Mouse (Mus musculus): Measurements from ENCODE around the gene Pex10. TPM values are rescaled to one million over a fixed set of nuclear protein-coding genes. Genes with fewer than 3 reads are reported as not detected.

Pex10 gene
- total RNA-seq (2023): 5.5 and 7.3 TPM in 2 replicates

GRCm38 (mm10) chr4:155066834-155067522 lies at the start of gene Pex10:
Gene Pex10, plus strand, starts transcription at chr4:155067016.

DNA sequence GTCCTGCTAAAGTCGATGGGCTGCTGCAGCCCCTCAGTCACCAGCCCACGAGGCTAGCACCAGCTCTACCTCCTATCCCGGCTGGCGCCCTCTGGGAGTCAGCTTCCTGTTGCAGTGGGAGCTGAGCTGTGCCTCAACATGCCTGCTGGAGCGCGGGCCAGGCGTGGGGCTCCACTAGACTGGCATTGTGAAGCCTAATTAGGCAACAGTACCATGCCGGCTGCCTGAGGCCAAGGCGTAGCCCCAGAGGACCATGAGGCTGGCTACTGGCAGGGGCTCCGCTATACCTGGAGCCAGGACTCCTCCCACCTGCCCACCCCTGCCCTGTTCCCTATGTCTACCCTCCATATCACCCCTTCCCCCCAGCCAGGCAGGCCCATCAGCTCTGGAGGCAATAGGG lies 10.1 kb upstream of the Pex10 start, which contains the start of gene Plch2:
Plch2 (minus strand) TSS at position 61 of the 400 bp plus-strand sequence.

DNA sequence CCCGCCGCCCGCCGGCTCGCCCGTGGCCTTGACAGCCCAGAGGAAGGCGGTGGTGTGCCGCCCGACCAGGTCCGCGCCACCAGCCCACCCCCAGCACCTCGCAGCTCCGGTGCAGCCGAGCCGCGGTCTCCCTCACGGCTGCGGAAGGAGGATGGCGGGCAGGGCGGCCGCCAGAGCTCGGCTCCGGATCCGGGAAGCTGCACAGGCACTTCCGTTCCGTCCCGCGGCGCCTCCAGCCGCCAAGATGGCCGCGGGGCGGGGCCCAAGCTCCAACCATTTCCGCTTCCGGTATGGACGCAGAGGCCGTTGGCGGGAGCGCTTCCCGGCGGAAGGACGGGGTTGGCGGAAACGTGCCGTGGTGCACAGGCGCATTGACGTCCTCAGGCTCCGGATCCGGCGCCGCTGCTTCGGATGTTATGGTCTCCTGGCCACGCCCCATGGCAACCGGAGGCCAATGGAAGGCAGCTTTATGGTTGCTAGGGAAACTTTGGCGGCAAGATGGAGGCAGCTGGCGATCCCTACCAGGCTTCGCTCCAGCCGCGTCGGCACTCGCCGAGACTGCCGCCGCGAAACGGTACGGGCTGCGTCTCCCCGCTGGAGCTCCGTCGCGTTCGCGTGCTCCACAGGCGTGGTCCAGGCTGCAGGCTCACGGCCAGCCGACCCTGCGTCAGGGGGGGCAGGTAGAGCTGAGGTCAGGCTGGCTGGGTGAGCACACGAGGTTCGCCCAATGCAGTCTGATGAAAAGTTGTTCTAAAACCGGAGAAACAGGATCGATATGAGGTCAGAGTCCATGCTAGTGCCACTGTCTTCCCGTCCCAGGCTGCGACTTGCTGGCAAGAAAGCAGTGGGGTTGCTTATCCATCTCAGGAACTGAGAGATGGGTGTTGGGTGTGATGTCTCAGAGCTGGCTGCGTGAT lies 19.6 kb downstream of the Pex10 start, which contains the start of the genes Rer1 and Morn1:
Rer1 (minus strand) TSS at position 275 of the 917 bp plus-strand sequence.
Morn1 (plus strand) TSS at position 470 of the 917 bp plus-strand sequence.

Other genes with a start within 250 kb of the Pex10 start
- gene Ttc34, start 229.6 kb upstream of the Pex10 start, total RNA-seq (2023): not detected in 2 replicates
- not detected in 2 replicates for gene Mmel1, start 197.4 kb upstream of the Pex10 start, total RNA-seq (2023)
- gene Fam213b, start 167.9 kb upstream of the Pex10 start, total RNA-seq (2023): 1.4 and 2.2 TPM in 2 replicates
- gene Tnfrsf14, start 138.5 kb upstream of the Pex10 start, total RNA-seq (2023): 72.1 and 75.3 TPM in 2 replicates
- gene Hes5, start 106.1 kb upstream of the Pex10 start, total RNA-seq (2023): 0.95 and 0.98 TPM in 2 replicates
- gene Pank4, start 102.9 kb upstream of the Pex10 start, total RNA-seq (2023): 21.5 and 30.9 TPM in 2 replicates
- not detected in 2 replicates for gene Plch2, start 10.2 kb upstream of the Pex10 start, total RNA-seq (2023)
- gene Rer1, start 19.4 kb downstream of the Pex10 start, total RNA-seq (2023): 53.8 and 58.8 TPM in 2 replicates
- gene Morn1, start 19.6 kb downstream of the Pex10 start, total RNA-seq (2023): 0.44 and 1.1 TPM in 2 replicates
- 31.3 and 42.2 TPM in 2 replicates for gene Ski, start 155.6 kb downstream of the Pex10 start, total RNA-seq (2023)
- gene Faap20, start 182.8 kb downstream of the Pex10 start, total RNA-seq (2023): 25.1 and 39.4 TPM in 2 replicates

Data from neutrophil, adult 65 days (primary cell).